Mouse (Mus musculus) CH12.LX (cell line): Measurements from ENCODE around the gene Pde4d. TPM values are rescaled to one million over a fixed set of nuclear protein-coding genes. Genes with fewer than 3 reads are reported as not detected.

Experiments used
- DNase-seq: peaks from one replicate; pipeline ENCODE4 v3.0.0-alpha.2; 2013; ENCODE audit errors: extremely low read depth
- H3K27ac ChIP-seq: 2 replicates; pipeline ENCODE4 v1.5.1; 2012; ENCODE audit warnings: low read depth, mild to moderate bottlenecking, control low read depth, moderate library complexity; ENCODE audit not compliant: insufficient read depth
- H3K27me3 ChIP-seq: replicated peaks from 2 replicates; pipeline ENCODE3; 2012; ENCODE audit warnings: inconsistent platforms
- H3K36me3 ChIP-seq, 2 experiments: replicated peaks in 1 of 2; 2 replicates each; pipeline versions ENCODE3 to v1.6.1; 2012; ENCODE audit warnings: inconsistent platforms in 1 of 2, low read length in 1 of 2, mild to moderate bottlenecking in 1 of 2, mixed read lengths in 1 of 2, moderate library complexity in 1 of 2; ENCODE audit not compliant: control insufficient read depth in 1 of 2, insufficient read depth in 1 of 2
- H3K4me1 ChIP-seq, 2 experiments: 2 replicates each; pipeline ENCODE4 v1.6.1; 2012; ENCODE audit warnings: inconsistent platforms in 1 of 2, moderate library complexity in 1 of 2; ENCODE audit not compliant: insufficient read depth in 2 of 2, control insufficient read depth in 1 of 2
- H3K4me2 ChIP-seq: 2 replicates; pipeline ENCODE4 v1.6.1; 2012; ENCODE audit warnings: low read depth, mild to moderate bottlenecking, control low read depth; ENCODE audit not compliant: poor library complexity, insufficient read depth, severe bottlenecking
- H3K4me3 ChIP-seq, 3 experiments: fragments of 150-350 bp in 1 of 3; sonication (generic) in 1 of 3; replicated peaks in 1 of 3; 2 replicates each; pipeline versions ENCODE3 to v1.5.1; 2011 to 2012; ENCODE audit warnings: low read depth in 2 of 3, low read length in 2 of 3, mild to moderate bottlenecking in 2 of 3, moderate library complexity in 2 of 3, control low read depth in 1 of 3, improper control_type of control experiment in 1 of 3, inconsistent platforms in 1 of 3, mixed read lengths in 1 of 3; ENCODE audit not compliant: poor library complexity in 1 of 3
- H3K79me2 ChIP-seq: replicated peaks from 2 replicates; pipeline ENCODE4 v1.6.1; 2012; ENCODE audit warnings: mild to moderate bottlenecking, moderate library complexity; ENCODE audit not compliant: control insufficient read depth, poor library complexity, insufficient read depth, severe bottlenecking; ENCODE audit errors: extremely low read depth
- H3K9ac ChIP-seq: 2 replicates; pipeline ENCODE4 v1.6.1; 2012; ENCODE audit warnings: low read depth, mild to moderate bottlenecking, control low read depth, moderate library complexity; ENCODE audit not compliant: insufficient read depth
- H3K9me3 ChIP-seq: replicated peaks from 2 replicates; pipeline ENCODE3; 2012; ENCODE audit warnings: low read length, inconsistent platforms, mixed read lengths
- BHLHE40 ChIP-seq: IDR thresholded peaks from 2 replicates; pipeline ENCODE4 v1.6.1; 2011; ENCODE audit warnings: mild to moderate bottlenecking, low read depth, low read length, improper control_type of control experiment
- CHD1 ChIP-seq: IDR thresholded peaks from 2 replicates; pipeline ENCODE4 v1.6.1; 2012; ENCODE audit warnings: low read depth, low read length, improper control_type of control experiment, inconsistent platforms
- E2F4 ChIP-seq: IDR thresholded peaks from 2 replicates; pipeline ENCODE4 v1.6.1; 2011; ENCODE audit warnings: low read depth, low read length, improper control_type of control experiment; ENCODE audit not compliant: insufficient replicate concordance
- GABPA ChIP-seq: IDR thresholded peaks from 2 replicates; pipeline ENCODE4 v1.6.1; 2012; ENCODE audit warnings: low read depth, low read length, improper control_type of control experiment, inconsistent platforms; ENCODE audit not compliant: insufficient replicate concordance
- HCFC1 ChIP-seq: IDR thresholded peaks from 2 replicates; pipeline ENCODE4 v1.6.1; 2012; ENCODE audit warnings: low read depth, mild to moderate bottlenecking, inconsistent platforms, low read length, improper control_type of control experiment
- JUND ChIP-seq: conservative IDR thresholded peaks from 2 replicates; pipeline ENCODE4 v1.6.1; 2011; ENCODE audit warnings: low read depth, low read length, improper control_type of control experiment
- KAT2A ChIP-seq: IDR thresholded peaks from 2 replicates; pipeline ENCODE4 v1.6.1; 2012; ENCODE audit warnings: low read length, improper control_type of control experiment, inconsistent platforms; ENCODE audit not compliant: insufficient replicate concordance
- MAX ChIP-seq: IDR thresholded peaks from 2 replicates; pipeline ENCODE4 v1.6.1; 2011; ENCODE audit warnings: low read length, improper control_type of control experiment
- MAZ ChIP-seq: IDR thresholded peaks from 2 replicates; pipeline ENCODE4 v1.6.1; 2012; ENCODE audit warnings: low read depth, mild to moderate bottlenecking, inconsistent platforms, low read length, improper control_type of control experiment, moderate library complexity
- MXI1 ChIP-seq: IDR thresholded peaks from 2 replicates; pipeline ENCODE4 v1.6.1; 2011; ENCODE audit warnings: mild to moderate bottlenecking, low read depth, low read length, improper control_type of control experiment
- MYC ChIP-seq: IDR thresholded peaks from 2 replicates; pipeline ENCODE4 v1.6.1; 2011; ENCODE audit warnings: low read depth, mild to moderate bottlenecking, improper control_type of control experiment, low read length
- PAX5 ChIP-seq: IDR thresholded peaks from 2 replicates; pipeline ENCODE4 v1.6.1; 2012; ENCODE audit warnings: low read length, inconsistent platforms, mixed read lengths
- POLR2A ChIP-seq: IDR thresholded peaks from 2 replicates; pipeline ENCODE4 v1.6.1; 2011; ENCODE audit warnings: low read depth, mild to moderate bottlenecking, improper control_type of control experiment, low read length
- TBP ChIP-seq: conservative IDR thresholded peaks from 2 replicates; pipeline ENCODE4 v1.6.1; 2011; ENCODE audit warnings: low read depth, low read length, improper control_type of control experiment
- ZKSCAN1 ChIP-seq: IDR thresholded peaks from 2 replicates; pipeline ENCODE4 v1.6.1; 2012; ENCODE audit warnings: low read depth, inconsistent platforms, low read length, improper control_type of control experiment, borderline replicate concordance
- dilution Hi-C: fragments of 300-500 bp; cut with MboI; formaldehyde crosslinking; loops from 2 replicates; pipeline ENCODE4 v1.14.3; 2020; ENCODE audit warnings: low sequenced_read_pairs; ENCODE audit not compliant: extremely low pct_unique_long_range_greater_than_20kb, extremely low pct_ligation_motif_present
- in situ Hi-C: fragments of 300-500 bp; cut with MboI; formaldehyde crosslinking; loops from 3 replicates; pipeline ENCODE4 v1.14.3; 2019; ENCODE audit warnings: low sequenced_read_pairs, low pct_ligation_motif_present, low pct_unique_long_range_greater_than_20kb, mixed read lengths
- polyA plus RNA-seq: library from polyadenylated mRNA; unstranded; fragments of >175 nt; gene quantifications from 2 replicates; pipeline ENCODE4 v1.2.1, GENCODE M21; 2012; ENCODE audit warnings: low read depth; ENCODE audit not compliant: insufficient read length
- total RNA-seq, 2 experiments: library from RNA; depleted of rRNA; stranded (reverse); fragments of 300-350 nt in 1 of 2; fragments of >200 nt in 1 of 2; gene quantifications; 2 replicates each; pipeline ENCODE4 v1.2.3; 2012 to 2014

The Pde4d gene
- total and polyA plus RNA-seq, 3 experiments: not detected

DNA sequence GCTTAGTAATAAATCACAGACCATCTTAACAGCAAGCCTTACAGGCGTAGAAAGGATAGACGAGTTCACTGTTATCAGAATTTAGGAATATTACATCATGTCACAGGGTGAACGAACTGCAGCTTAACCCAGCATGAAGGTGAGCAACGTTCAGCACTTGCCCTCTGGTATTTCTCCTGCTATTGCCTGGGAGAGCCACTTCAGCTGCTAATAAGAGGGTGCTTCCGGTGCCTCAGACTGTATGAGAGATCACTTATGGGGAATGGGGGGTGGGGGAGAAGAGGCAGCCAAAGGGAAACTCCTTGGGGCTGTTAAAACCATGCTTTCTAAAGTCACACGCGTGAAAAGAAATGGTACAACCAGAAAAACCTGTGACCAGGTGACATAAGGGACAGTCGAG lies 761.7 kb downstream of the Pde4d start:
- Histone ChIP-seq H3K36me3 (no peaks in the 10 kb centered on the region), H3K4me2 (peak overlapping the region; percentile 53), H3K4me1 (peaks cover 3 to 4% of the 10 kb centered on the region in 2 experiments; a peak in 2 of 4 replicates), H3K4me3 (peak overlapping the region in 2 of 3 experiments; percentile 36 to 38), H3K27me3 (no peaks in the 10 kb centered on the region), H3K9ac (no peak overlapping the region), H3K9me3 (no peaks in the 10 kb centered on the region), H3K27ac (no peak overlapping the region), H3K79me2 (no peaks in the 10 kb centered on the region)
- dilution Hi-C loops: no loop called here
- in situ Hi-C loops: loop anchor here (25.0 kb wide), 1 partner anchor 1024 kb away; no protein-coding TSS in a partner anchor
- TF ChIP-seq HCFC1 (no peak), KAT2A (no peak)
- no peak for DNase-seq

DNA sequence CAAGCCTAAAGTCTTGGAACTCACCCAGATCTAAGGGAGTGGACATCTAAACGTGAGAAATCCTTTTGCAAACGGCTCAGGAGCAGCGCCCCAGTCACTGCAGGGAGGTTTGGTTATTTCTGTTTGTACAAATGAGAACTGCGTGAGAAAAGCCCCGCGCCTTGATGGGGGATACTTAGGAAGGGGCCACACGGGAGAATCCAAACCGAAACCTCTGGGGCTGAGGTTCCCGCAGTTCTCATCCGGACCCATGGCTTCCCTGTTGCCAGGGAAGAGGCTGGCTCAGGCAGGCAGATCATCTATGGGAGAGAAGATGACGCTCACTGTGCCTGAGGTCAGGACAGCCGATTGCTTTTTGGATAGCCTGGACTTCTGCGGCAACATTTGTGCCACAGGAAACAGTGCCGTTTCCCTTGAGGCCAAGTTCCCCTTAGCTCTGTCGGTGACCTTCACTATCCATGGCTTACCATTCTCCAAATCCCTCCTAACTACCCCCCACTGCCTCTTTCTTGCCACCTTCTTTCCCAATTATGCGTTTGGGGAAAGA lies 762.3 kb downstream of the Pde4d start:
- Histone ChIP-seq H3K4me2 (peak overlapping the region; percentile 53), H3K79me2 (no peaks in the 10 kb centered on the region), H3K9ac (no peak overlapping the region; the same call in 1 of the 2 replicates), H3K27me3 (no peaks in the 10 kb centered on the region), H3K27ac (no peak overlapping the region), H3K9me3 (no peaks in the 10 kb centered on the region), H3K4me1 (peaks cover 3 to 4% of the 10 kb centered on the region in 2 experiments; a peak in 2 of 4 replicates), H3K36me3 (no peaks in the 10 kb centered on the region), H3K4me3 (peak overlapping the region in 2 of 3 experiments; percentile 36 to 38)
- dilution Hi-C loops: no loop called here
- in situ Hi-C loops: loop anchor here (25.0 kb wide), 1 partner anchor 1025 kb away; no protein-coding TSS in a partner anchor
- no peak for DNase-seq
- TF ChIP-seq CHD1 (no peak), MXI1 (no peak), JUND (no peak), E2F4 (no peak), PAX5 (no peak), BHLHE40 (no peak), POLR2A (no peak), GABPA (no peak), MAZ (no peak), ZKSCAN1 (no peak), TBP (no peak), KAT2A (no peak), MYC (no peak), MAX (no peak)
